Mouse (Mus musculus) spleen, postnatal 14 days (tissue): ENCODE measurements around the gene Ndufs1.

Experiments used
- DNase-seq, 2 experiments: peaks; one replicate each; pipeline ENCODE4 v3.0.0; 2021 to 2022; ENCODE audit warnings: low spot score in 2 of 2

Gene Ndufs1

DNA sequence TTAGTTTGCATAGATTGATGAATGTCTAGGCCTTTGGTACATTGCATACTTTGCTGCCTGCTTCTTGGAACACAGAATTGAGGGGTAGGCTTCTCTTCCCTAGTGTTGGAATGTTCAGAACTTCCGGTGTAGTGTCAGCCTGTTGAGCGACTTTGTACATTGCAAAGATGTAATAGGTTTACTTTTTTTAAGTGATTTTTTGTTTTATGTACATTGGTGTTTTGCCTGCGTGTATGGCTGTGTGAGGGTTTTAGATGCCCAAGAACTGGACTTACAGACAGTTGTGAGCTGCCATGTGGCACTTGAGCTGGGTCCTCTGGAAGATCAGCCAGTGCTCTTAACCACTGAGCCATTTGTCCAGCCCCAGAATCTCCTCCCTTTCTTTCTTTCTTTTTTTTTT, 61.1 kb downstream of the Ndufs1 start:
- no peak for DNase-seq

DNA sequence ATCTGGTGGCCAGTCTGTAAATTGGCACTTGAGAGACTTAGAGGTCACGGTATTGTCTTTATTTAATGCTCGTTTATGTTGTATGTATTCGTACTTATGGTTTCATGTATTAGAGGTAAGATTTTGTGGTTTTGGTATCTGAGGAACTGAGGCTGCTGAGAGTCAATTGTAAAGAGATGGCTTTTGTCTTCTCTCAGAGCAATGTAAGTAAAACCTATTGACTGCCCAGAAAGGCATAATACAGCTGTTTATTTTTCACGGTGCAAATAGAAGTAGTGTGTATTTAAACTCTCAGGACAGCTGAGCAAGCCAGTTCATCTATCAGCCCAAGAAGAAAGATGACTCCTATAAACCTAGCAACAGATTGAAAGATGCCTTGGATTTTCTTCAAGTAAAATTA, 61.5 kb downstream of the Ndufs1 start:
- DNase-seq = no peak

DNA sequence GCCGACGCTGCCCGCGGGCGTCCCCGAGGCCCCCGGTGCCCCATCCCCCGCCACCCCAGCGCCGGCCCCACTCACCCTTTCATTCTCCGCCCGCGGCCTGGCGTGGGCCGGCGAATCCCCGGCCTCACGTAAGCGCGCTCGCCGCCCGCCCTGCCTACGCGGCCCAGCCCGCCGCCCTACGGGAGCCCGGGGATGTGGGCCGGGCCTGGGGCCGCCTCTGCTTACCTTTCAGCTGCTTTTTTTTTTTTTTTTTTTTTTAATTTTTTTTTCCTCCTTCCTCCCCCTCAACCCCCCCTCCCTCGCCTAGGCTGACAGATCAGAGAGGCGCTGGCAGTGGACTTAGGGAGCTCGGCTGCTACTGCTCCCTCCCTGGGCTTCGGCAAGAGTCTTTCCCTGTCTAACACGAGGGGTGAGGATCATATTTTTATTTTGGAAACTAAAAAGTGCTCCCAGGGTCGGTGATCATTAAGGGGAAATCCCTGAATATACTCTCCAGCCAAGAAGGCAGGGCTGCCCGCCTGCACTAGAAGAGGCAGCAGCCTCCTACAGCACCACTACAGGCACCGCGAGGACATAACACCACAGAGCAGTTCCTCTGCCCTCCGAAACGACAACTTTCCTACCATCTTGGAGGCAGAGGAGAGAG, 62.4 kb downstream of the Ndufs1 start, which contains the start of gene Ino80d:
Gene Ino80d (minus strand): TSS at position 532 of the 646 bp plus-strand sequence.
- peak; percentile 59 to 72 for DNase-seq

DNA sequence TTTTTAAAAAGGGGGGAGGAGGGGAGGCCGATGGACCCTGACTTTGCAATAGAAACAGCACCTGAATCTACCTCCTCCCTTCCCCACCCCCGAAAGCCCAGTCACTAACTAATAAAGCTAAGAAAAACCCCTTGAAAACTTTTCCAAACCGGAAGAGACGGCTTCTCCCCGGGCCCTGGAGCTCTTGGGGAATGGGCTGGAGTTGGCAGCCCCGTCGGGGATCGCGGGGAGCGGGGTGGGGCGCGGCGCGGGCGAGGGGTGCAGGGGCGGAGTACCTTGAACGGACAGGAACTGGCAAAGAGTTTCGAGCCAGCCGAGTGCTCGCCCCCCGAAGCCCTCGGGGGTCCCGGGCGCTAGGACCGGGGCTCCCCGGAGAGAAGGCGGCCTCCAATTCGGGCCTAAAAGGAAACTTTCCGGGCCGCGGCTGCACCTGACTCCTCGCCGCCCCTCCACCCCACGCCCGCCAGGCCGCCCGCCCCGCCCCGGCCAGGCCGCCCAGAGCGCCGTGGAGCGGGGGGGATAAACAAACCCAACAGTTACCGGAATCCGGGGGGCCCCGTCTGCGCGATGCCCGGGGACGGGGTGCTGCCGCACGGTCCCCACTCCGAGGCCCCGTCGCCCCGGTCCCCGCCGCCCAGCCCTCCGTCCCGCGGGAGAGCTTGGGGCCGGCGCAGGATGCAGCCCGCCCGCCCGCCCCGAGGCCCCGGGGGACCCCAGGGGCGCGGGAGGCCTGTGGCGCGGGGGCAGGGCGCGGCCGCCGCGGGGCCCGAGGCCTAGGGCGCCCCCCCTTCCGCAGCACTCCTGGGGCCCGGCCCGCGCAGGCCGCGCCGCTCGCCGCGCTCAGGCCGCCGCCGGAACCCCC, 63.1 kb downstream of the Ndufs1 start:
- DNase-seq = peak; percentile 49 to 63

DNA sequence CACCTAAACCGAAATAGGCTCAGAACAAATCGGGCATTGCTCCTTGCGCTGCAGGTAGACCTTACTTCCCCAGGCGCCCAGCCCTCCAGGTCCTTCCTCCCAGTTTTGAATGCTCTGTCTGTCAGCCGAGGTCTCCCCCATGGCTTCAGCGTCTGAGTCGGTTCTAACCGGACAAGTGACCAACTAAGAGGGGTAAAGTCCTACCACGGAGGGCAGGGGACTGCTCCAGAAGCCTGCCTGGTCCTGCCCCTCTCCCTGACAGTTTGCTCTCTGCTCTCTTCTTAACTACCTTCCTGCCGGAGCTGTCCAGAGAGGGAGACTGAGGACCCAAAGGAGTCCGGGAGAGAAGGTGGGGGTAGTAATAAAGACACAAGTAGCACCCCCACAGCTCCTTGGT, 63.8 kb downstream of the Ndufs1 start:
- peak; percentile 9 to 27 for DNase-seq

DNA sequence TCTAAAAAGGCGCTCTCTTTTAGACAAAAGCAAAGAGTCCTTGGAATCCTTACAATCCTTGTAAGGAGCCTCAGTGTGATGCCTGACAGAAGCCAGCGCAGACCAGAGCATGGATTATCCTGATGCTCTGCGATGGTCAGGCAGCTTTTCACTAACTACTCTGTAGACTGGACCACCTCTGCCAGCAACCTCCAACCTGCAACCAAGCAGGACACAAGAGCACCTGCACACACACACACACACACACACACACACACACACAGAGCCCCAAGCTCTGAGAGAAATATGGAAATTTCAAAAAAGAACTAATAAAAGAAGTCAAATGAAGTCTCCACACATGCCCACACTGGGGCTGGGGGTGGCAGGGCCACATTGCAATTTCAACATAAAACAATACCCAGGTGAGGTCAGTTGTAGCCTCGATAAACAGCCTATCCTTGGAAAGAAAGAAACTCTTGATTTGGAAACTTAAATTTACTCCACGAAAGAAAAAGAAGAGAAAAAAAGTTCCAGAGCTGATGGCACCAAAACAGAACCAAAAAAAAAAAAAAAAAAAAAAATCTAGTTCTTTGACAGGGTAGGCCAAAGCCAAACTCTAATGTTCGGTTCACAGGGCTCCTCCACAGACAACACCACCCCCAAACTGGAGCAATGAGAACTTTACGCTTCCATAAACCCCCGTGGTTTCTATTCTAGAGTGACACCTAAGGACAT, 64.3 kb downstream of the Ndufs1 start:
- no peak for DNase-seq

DNA sequence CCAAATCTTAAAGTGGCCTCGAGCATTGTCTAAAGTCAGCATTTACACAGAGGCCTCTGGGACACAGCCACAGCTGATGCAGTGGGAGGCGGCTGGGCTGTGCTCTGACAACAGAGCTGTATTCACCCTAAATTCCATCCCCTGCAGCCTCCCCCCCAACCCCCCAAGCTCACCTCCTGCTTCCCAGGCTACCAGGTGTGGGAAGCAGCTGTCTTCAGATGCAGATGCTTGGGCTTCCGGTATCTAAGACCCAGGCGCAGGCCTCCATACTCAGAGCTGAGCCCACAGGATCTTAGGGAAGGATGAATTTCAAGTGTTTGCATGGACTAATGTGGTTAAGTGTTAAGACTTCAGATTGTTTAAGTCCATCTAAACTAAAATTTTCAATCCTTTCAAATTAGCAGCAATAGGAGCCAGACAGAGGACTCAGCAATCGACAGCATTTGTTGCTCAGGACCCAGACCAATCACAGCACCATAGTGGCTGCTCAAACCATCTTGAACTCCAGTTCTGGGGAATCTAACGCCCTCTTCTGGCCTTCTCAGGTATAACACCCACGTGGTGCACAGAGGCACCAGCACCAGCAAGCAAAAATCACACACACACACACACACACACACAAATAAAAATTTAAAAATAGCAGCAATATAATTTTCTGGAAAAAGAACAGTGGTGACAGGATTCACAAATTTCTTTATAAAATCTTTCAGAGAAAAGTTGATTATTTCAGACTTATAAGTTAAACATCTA, 65.9 kb downstream of the Ndufs1 start:
- peak in 1 of 2 experiments; percentile 53 for DNase-seq

DNA sequence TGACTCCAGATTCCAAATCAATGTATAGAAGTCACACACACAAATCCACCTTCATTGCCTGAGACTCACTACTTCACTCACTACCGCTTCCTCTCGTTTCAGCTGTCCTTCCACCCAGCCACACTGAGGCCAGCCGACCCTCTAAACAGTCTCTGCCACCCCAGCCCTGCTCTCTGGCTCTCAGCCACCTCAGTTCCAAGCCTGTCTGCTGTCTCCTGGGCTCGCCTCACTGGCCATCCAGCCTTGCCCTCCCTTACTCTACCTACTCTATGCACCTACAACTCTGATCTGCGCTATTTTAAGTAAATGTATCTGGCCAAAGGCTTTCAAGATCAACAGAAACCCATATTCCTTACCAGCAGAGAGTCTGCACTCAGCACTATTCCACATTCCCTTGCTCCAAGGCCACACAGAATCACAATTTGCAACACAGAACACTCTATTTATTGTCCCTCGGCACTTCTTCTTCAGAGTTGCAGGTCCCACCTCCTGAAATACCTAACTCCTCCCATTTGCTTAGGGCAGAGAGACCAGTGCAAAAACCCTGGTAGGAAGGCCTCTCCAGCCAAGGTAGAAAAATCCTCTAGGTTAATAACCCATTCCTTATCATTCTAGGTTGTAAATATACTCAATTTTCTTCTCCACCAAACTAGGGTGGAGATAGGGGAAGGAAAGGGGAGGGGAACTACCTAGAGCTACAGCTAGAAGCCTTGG, 68.9 kb downstream of the Ndufs1 start:
- no peak for DNase-seq

DNA sequence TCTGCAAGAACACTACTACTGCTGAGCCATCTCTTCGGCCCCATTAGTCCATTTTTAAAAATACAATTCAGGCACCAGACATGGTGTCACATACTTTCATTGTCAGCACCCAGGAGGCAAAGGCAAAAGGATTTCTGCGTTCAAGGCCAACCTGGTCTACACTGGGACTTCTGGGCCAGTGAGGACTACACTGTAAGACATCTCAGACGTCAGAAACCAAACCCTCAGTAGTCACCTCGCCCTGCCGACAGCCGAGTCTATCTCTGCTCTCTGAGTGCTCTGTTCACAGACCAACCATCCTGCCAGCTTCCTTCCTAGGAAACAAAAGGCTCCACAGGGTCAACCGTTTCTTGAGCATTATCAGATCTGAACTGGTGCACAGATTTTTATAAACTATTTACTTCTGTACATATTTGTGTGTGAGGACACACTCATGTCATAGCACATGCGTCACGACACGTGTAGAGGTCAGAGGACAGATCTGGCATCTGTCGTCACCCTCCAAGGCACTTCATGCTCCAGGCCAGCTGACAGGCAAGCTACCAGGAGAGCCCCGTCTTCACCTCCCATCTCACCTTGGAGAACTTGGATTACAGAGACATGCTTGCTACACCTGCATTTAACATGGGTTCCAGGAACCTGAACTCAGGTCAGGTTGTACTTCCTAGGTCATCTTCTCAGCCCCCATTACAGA, 73.7 kb downstream of the Ndufs1 start:
- DNase-seq = no peak

DNA sequence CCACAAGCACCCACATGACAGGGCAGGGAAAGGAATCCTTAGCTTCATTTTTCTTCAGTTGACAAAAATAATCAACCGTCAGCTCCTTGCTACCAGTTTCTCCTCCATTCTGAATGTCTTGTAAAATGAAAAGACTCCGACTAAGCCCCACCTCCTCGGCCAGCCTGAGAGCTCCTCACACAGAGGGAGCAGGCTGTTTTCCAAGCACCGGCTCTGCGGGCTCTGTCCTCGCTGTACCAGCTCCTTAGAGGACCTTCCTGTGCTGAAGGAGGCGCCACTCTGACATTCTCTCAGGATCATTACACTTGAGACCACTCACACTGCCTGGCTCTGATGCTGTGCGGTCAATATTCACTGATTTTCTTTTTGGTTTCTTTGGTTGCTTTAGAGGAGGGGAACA, 76.4 kb downstream of the Ndufs1 start:
- no peak for DNase-seq

DNA sequence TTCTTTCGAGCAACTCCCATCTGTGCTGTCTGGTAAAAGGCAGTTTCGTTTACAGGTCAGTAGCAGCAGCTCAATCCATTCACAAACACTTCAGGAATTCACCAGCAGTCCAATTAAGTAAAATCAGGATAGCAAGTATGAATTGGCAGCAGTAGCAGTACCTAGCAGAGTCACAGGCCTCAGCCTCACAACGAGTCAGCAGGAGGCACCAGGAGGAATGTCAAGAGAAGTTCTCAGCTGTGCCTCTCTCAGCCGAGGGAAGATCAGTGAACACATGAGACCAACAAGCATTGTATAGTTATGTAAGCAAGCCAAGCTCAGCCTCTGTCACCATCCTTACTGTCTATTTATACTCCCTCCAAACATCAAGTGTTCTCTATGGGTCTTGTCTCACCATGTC, 77.8 kb downstream of the Ndufs1 start:
- no peak for DNase-seq

DNA sequence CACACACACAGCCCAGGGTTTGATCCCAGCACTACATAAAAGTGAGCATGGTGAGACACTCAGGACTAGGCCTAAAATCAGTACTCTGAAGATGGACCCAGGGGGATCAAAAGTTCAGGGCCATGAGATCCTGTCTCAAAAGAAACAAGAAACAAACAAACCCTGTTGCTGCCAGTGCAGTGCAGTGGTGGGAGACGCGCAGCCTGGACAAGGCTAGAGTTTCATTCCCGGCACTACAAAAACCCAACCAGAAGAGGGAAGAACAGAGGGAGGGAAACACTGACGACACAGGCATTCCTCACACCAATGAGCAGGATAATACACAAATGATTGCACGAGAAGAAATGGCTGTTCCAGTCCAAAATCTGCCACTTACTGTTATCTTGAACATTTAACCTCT, 80.6 kb downstream of the Ndufs1 start:
- no peak for DNase-seq
